Mouse (Mus musculus): ENCODE results near the gene Rsad2. TPM values are rescaled to one million over a fixed set of nuclear protein-coding genes. Genes with fewer than 3 reads are reported as not detected.

Rsad2 gene
- total and polyA plus RNA-seq, 3 experiments = 0.04 to 0.12 (median 0.06) TPM

DNA sequence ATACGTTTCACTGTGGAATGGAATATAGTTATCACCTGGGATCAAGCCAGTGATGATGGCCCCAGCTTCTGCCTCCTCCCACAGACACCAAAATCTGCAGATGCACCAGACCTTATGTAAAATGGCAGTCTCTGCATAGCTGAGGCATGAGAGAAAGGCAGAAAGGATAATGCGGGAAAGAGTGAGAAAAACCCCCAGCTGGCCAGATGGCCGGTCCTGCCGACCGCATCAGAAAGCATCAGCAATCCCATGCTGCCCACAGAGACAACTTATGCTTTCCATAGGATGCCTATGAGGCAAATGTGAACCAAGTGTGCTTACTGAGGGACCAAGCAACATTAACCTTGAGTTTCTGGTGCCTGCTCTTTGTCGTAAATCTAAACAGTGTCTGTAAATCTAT lies 56.9 kb downstream of the Rsad2 start:
- no peak for TF ChIP-seq ETS1 (conservative IDR thresholded peaks at IDR 0.05; ENCODE audit: low read depth, low read length)
- no peak for TF ChIP-seq POLR2A (IDR thresholded peaks at IDR 0.05; ENCODE audit: low read depth, low read length)
- TF ChIP-seq POLR2AphosphoS2 (IDR thresholded peaks at IDR 0.05; ENCODE audit: low read depth, low read length) = no peak
- TF ChIP-seq UBTF (IDR thresholded peaks at IDR 0.05; ENCODE audit: low read depth, low read length) = no peak
- TF ChIP-seq NELFE (IDR thresholded peaks at IDR 0.05; ENCODE audit: low read depth, low read length) = no peak
- no peak for TF ChIP-seq MAX (IDR thresholded peaks at IDR 0.05; ENCODE audit: low read length)
- Histone ChIP-seq H3K4me3 (replicated peaks in 1 of 3; ENCODE audit: low read depth in 2 of 3, low read length in 2 of 3, poor library complexity in 1 of 3) (no peak overlapping the region), H3K36me3 (replicated peaks in 1 of 2; ENCODE audit: control insufficient read depth in 1 of 2, insufficient read depth in 1 of 2, low read length in 1 of 2) (no peaks in the 10 kb centered on the region), H3K9me3 (replicated peaks; ENCODE audit: low read length) (no peaks in the 10 kb centered on the region), H3K27me3 (replicated peaks) (no peaks in the 10 kb centered on the region), H3K79me2 (replicated peaks; ENCODE audit: control insufficient read depth, extremely low read depth, insufficient read depth, poor library complexity, severe bottlenecking) (no peaks in the 10 kb centered on the region), H3K27ac (ENCODE audit: insufficient read depth, low read depth) (no peak overlapping the region), H3K9ac (ENCODE audit: insufficient read depth, low read depth) (no peak overlapping the region), H3K4me1 (ENCODE audit: control insufficient read depth in 1 of 2, insufficient read depth in 2 of 2) (peaks cover 0 to 13% of the 10 kb centered on the region in 2 experiments; a peak in 2 of 4 replicates), H3K4me2 (ENCODE audit: insufficient read depth, low read depth, poor library complexity, severe bottlenecking) (no peak overlapping the region)
- dilution Hi-C loops (cut with MboI; ENCODE audit: extremely low pct_ligation_motif_present, extremely low pct_unique_long_range_greater_than_20kb, low sequenced_read_pairs) (no loop called here), in situ Hi-C loops (cut with MboI; ENCODE audit: low pct_ligation_motif_present, low pct_unique_long_range_greater_than_20kb, low sequenced_read_pairs) (no loop called here)
- DNase-seq (ENCODE audit: extremely low read depth) = no peak

DNA sequence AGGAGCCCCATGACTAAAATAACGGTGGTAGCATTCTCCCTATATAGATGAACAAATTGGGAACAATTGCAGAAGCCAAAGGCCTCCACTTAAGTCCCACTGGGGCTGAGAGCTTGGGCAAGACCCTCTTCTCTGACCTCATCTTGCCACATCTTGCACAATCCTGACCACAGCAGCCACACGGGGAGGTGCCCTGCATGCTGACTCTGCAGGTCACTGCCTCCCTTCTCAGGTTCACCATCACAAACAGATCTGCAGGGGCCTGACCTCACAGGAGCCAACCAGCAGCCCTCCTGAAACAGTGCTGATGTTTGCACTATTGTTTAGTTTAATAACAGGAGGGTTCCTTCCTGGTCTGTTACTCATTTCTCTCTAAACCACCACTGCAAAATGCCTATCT lies 57.7 kb downstream of the Rsad2 start:
- Histone ChIP-seq H3K4me2 (ENCODE audit: insufficient read depth, low read depth, poor library complexity, severe bottlenecking) (no peak overlapping the region), H3K9ac (ENCODE audit: insufficient read depth, low read depth) (no peak overlapping the region), H3K4me1 (ENCODE audit: control insufficient read depth in 1 of 2, insufficient read depth in 2 of 2) (peaks cover 0 to 13% of the 10 kb centered on the region in 2 experiments; a peak in 2 of 4 replicates), H3K36me3 (replicated peaks in 1 of 2; ENCODE audit: control insufficient read depth in 1 of 2, insufficient read depth in 1 of 2, low read length in 1 of 2) (no peaks in the 10 kb centered on the region), H3K27me3 (replicated peaks) (no peaks in the 10 kb centered on the region), H3K27ac (ENCODE audit: insufficient read depth, low read depth) (no peak overlapping the region), H3K9me3 (replicated peaks; ENCODE audit: low read length) (no peaks in the 10 kb centered on the region), H3K79me2 (replicated peaks; ENCODE audit: control insufficient read depth, extremely low read depth, insufficient read depth, poor library complexity, severe bottlenecking) (no peaks in the 10 kb centered on the region), H3K4me3 (replicated peaks in 1 of 3; ENCODE audit: low read depth in 2 of 3, low read length in 2 of 3, poor library complexity in 1 of 3) (no peak overlapping the region)
- DNase-seq (ENCODE audit: extremely low read depth) = no peak
- dilution Hi-C loops (cut with MboI; ENCODE audit: extremely low pct_ligation_motif_present, extremely low pct_unique_long_range_greater_than_20kb, low sequenced_read_pairs) (no loop called here), in situ Hi-C loops (cut with MboI; ENCODE audit: low pct_ligation_motif_present, low pct_unique_long_range_greater_than_20kb, low sequenced_read_pairs) (no loop called here)
- TF ChIP-seq RAD21 (IDR thresholded peaks at IDR 0.05; ENCODE audit: low read depth, low read length) (no peak), IRF4 (IDR thresholded peaks at IDR 0.05; ENCODE audit: low read depth, low read length) (no peak), HCFC1 (IDR thresholded peaks at IDR 0.05; ENCODE audit: low read depth, low read length) (no peak), JUN (IDR thresholded peaks at IDR 0.05; ENCODE audit: insufficient read depth, low read depth, low read length) (no peak), JUND (conservative IDR thresholded peaks at IDR 0.05; ENCODE audit: low read depth, low read length) (no peak), RCOR1 (conservative IDR thresholded peaks at IDR 0.05; ENCODE audit: low read depth, low read length) (no peak), UBTF (IDR thresholded peaks at IDR 0.05; ENCODE audit: low read depth, low read length) (no peak), CHD2 (IDR thresholded peaks at IDR 0.05; ENCODE audit: low read length) (no peak), MYC (IDR thresholded peaks at IDR 0.05; ENCODE audit: low read depth, low read length) (no peak), USF1 (IDR thresholded peaks at IDR 0.05; ENCODE audit: low read depth, low read length) (no peak), PAX5 (IDR thresholded peaks at IDR 0.05; ENCODE audit: low read length) (no peak), ZC3H11A (IDR thresholded peaks at IDR 0.05; ENCODE audit: low read depth, low read length) (no peak), ZKSCAN1 (IDR thresholded peaks at IDR 0.05; ENCODE audit: borderline replicate concordance, low read depth, low read length) (no peak), E2F4 (IDR thresholded peaks at IDR 0.05; ENCODE audit: insufficient replicate concordance, low read depth, low read length) (no peak), MAFK (IDR thresholded peaks at IDR 0.05; ENCODE audit: insufficient replicate concordance, low read length) (no peak), MAZ (IDR thresholded peaks at IDR 0.05; ENCODE audit: low read depth, low read length) (no peak), EP300 (IDR thresholded peaks at IDR 0.05; ENCODE audit: low read length) (no peak), SIN3A (IDR thresholded peaks at IDR 0.05; ENCODE audit: low read length) (no peak), BHLHE40 (IDR thresholded peaks at IDR 0.05; ENCODE audit: low read depth, low read length) (no peak), NRF1 (IDR thresholded peaks at IDR 0.05; ENCODE audit: low read depth, low read length) (no peak)
